Mouse (Mus musculus): Measurements from ENCODE around the gene Nrl.

GRCm38 (mm10) chr14:55540067-55540786 is 15.4 kb upstream of the Nrl start, which contains the start of gene Pck2:
- TF ChIP-seq POLR2A (IDR thresholded peaks at IDR 0.05; ENCODE audit: low read depth, low read length) (peak; percentile 59; the same call in 1 of the 2 replicates), CTCF (IDR thresholded peaks at IDR 0.05; ENCODE audit: extremely low read depth, insufficient read length, insufficient replicate concordance, low read depth, low read length) (no peak)
